Mouse (Mus musculus): ENCODE measurements around the gene Krtap24-1. TPM values are rescaled to one million over a fixed set of nuclear protein-coding genes. Genes with fewer than 3 reads are reported as not detected.

The Krtap24-1 gene
- polyA plus RNA-seq, 1 experiment from 2014 or later, result not detected

- H3K27me3 ChIP-seq (ENCODE audit: control insufficient read depth, insufficient read depth, low read length), result no peaks in the 10 kb centered on the region
- no peak overlapping the region for H3K4me3 ChIP-seq (ENCODE audit: low read depth, low read length)
- no peaks in the 10 kb centered on the region for H3K9me3 ChIP-seq (ENCODE audit: control insufficient read depth, low read length)
- no peak overlapping the region for H3K4me2 ChIP-seq (ENCODE audit: low read depth, low read length)
- H3K9ac ChIP-seq (replicated peaks; ENCODE audit: low read depth, low read length), result no peak overlapping the region
- no peaks in the 10 kb centered on the region for H3K4me1 ChIP-seq (ENCODE audit: control insufficient read depth, insufficient read depth, low read length)
- 83% methylated on average over 5 of the region's 5 CpGs for WGBS
- ATAC-seq (ENCODE audit: low read depth), result no peak
- H3K27ac ChIP-seq (ENCODE audit: low read depth, low read length), result no peak overlapping the region
- H3K36me3 ChIP-seq (ENCODE audit: control insufficient read depth, insufficient read depth, low read length), result no peaks in the 10 kb centered on the region
These were observed 39.1 kb downstream of the Krtap24-1 start for GRCm38 (mm10) chr16:88572904-88573404.

GRCm38 (mm10) chr16:88570136-88570535, 41.9 kb downstream of the Krtap24-1 start:
- Histone ChIP-seq H3K36me3 (ENCODE audit: control insufficient read depth, insufficient read depth, low read length) (no peaks in the 10 kb centered on the region), H3K9ac (replicated peaks; ENCODE audit: low read depth, low read length) (no peak overlapping the region), H3K27ac (ENCODE audit: low read depth, low read length) (no peak overlapping the region), H3K4me3 (ENCODE audit: low read depth, low read length) (no peak overlapping the region), H3K9me3 (ENCODE audit: control insufficient read depth, low read length) (no peaks in the 10 kb centered on the region), H3K27me3 (ENCODE audit: control insufficient read depth, insufficient read depth, low read length) (no peaks in the 10 kb centered on the region), H3K4me2 (ENCODE audit: low read depth, low read length) (no peak overlapping the region), H3K4me1 (ENCODE audit: control insufficient read depth, insufficient read depth, low read length) (no peaks in the 10 kb centered on the region)
- ATAC-seq (ENCODE audit: low read depth), result no peak

- WGBS, result 92% methylated on average over 3 of the region's 3 CpGs
- no peaks in the 10 kb centered on the region for H3K36me3 ChIP-seq (ENCODE audit: control insufficient read depth, insufficient read depth, low read length)
- no peak overlapping the region for H3K27ac ChIP-seq (ENCODE audit: low read depth, low read length)
- no peaks in the 10 kb centered on the region for H3K9me3 ChIP-seq (ENCODE audit: control insufficient read depth, low read length)
- no peak overlapping the region for H3K4me3 ChIP-seq (ENCODE audit: low read depth, low read length)
- H3K4me1 ChIP-seq (ENCODE audit: control insufficient read depth, insufficient read depth, low read length), result no peaks in the 10 kb centered on the region
- no peak for ATAC-seq (ENCODE audit: low read depth)
- H3K4me2 ChIP-seq (ENCODE audit: low read depth, low read length), result no peak overlapping the region
- no peaks in the 10 kb centered on the region for H3K27me3 ChIP-seq (ENCODE audit: control insufficient read depth, insufficient read depth, low read length)
- no peak overlapping the region for H3K9ac ChIP-seq (replicated peaks; ENCODE audit: low read depth, low read length)
These were observed 42.3 kb downstream of the Krtap24-1 start for GRCm38 (mm10) chr16:88569732-88570131.

- Histone ChIP-seq H3K27me3 (ENCODE audit: control insufficient read depth, insufficient read depth, low read length) (no peaks in the 10 kb centered on the region), H3K36me3 (ENCODE audit: control insufficient read depth, insufficient read depth, low read length) (no peaks in the 10 kb centered on the region), H3K4me2 (ENCODE audit: low read depth, low read length) (no peak overlapping the region), H3K4me3 (ENCODE audit: low read depth, low read length) (no peak overlapping the region), H3K9me3 (ENCODE audit: control insufficient read depth, low read length) (no peaks in the 10 kb centered on the region), H3K27ac (ENCODE audit: low read depth, low read length) (no peak overlapping the region), H3K4me1 (ENCODE audit: control insufficient read depth, insufficient read depth, low read length) (no peaks in the 10 kb centered on the region), H3K9ac (replicated peaks; ENCODE audit: low read depth, low read length) (no peak overlapping the region)
- ATAC-seq (ENCODE audit: low read depth), result no peak
- WGBS, result 68% methylated on average over 1 of the region's 1 CpGs
These were observed 43.0 kb downstream of the Krtap24-1 start for GRCm38 (mm10) chr16:88569096-88569495.

- 90% methylated on average over 6 of the region's 6 CpGs for WGBS
- Histone ChIP-seq H3K4me3 (ENCODE audit: low read depth, low read length) (no peak within 1 kb of the TSS), H3K4me2 (ENCODE audit: low read depth, low read length) (no peak within 1 kb of the TSS), H3K9ac (replicated peaks; ENCODE audit: low read depth, low read length) (no peak within 1 kb of the TSS), H3K36me3 (ENCODE audit: control insufficient read depth, insufficient read depth, low read length) (no peaks in the 10 kb centered on the region), H3K27ac (ENCODE audit: low read depth, low read length) (no peak within 1 kb of the TSS), H3K4me1 (ENCODE audit: control insufficient read depth, insufficient read depth, low read length) (no peaks in the 10 kb centered on the region), H3K27me3 (ENCODE audit: control insufficient read depth, insufficient read depth, low read length) (no peaks in the 10 kb centered on the region), H3K9me3 (ENCODE audit: control insufficient read depth, low read length) (no peaks in the 10 kb centered on the region)
- no peak for ATAC-seq (ENCODE audit: low read depth)
These were observed 48.8 kb downstream of the Krtap24-1 start, which contains the start of gene Cldn8 for GRCm38 (mm10) chr16:88563045-88563913. Cldn8 (minus strand) TSS chr16:88563183.

- Histone ChIP-seq H3K4me3 (ENCODE audit: low read depth, low read length) (no peak overlapping the region), H3K4me2 (ENCODE audit: low read depth, low read length) (no peak overlapping the region), H3K36me3 (ENCODE audit: control insufficient read depth, insufficient read depth, low read length) (no peaks in the 10 kb centered on the region), H3K9ac (replicated peaks; ENCODE audit: low read depth, low read length) (no peak overlapping the region), H3K27ac (ENCODE audit: low read depth, low read length) (no peak overlapping the region), H3K4me1 (ENCODE audit: control insufficient read depth, insufficient read depth, low read length) (no peaks in the 10 kb centered on the region), H3K9me3 (ENCODE audit: control insufficient read depth, low read length) (no peaks in the 10 kb centered on the region), H3K27me3 (ENCODE audit: control insufficient read depth, insufficient read depth, low read length) (no peaks in the 10 kb centered on the region)
- no peak for ATAC-seq (ENCODE audit: low read depth)
- 58% methylated on average over 6 of the region's 6 CpGs for WGBS
These were observed 50.4 kb downstream of the Krtap24-1 start for GRCm38 (mm10) chr16:88561617-88562164.

Other genes starting within 250 kb of the Krtap24-1 start
- gene Cldn17, start 105.3 kb downstream of the Krtap24-1 start, polyA plus RNA-seq (2014; fragmentation: Nextera tagmentation; extraction: Ambion mirVana), result not detected in 2 replicates
- gene Cldn8, start 49.1 kb downstream of the Krtap24-1 start, polyA plus RNA-seq (2014; fragmentation: Nextera tagmentation; extraction: Ambion mirVana), result not detected in 2 replicates
- gene 2310079G19Rik, start 15.4 kb upstream of the Krtap24-1 start, polyA plus RNA-seq (2014; fragmentation: Nextera tagmentation; extraction: Ambion mirVana), result not detected in 2 replicates
- not detected in 2 replicates for gene Krtap26-1, start 35.5 kb upstream of the Krtap24-1 start, polyA plus RNA-seq (2014; fragmentation: Nextera tagmentation; extraction: Ambion mirVana)
- gene Krtap27-1, start 59.4 kb upstream of the Krtap24-1 start, polyA plus RNA-seq (2014; fragmentation: Nextera tagmentation; extraction: Ambion mirVana), result not detected in 2 replicates
- gene 2310061N02Rik, start 95.7 kb upstream of the Krtap24-1 start, polyA plus RNA-seq (2014; fragmentation: Nextera tagmentation; extraction: Ambion mirVana), result not detected in 2 replicates
- not detected in 2 replicates for gene Krtap13-1, start 116.6 kb upstream of the Krtap24-1 start, polyA plus RNA-seq (2014; fragmentation: Nextera tagmentation; extraction: Ambion mirVana)
- not detected in 2 replicates for gene Krtap13, start 139.4 kb upstream of the Krtap24-1 start, polyA plus RNA-seq (2014; fragmentation: Nextera tagmentation; extraction: Ambion mirVana)
- not detected in 2 replicates for gene 2310034C09Rik, start 146.6 kb upstream of the Krtap24-1 start, polyA plus RNA-seq (2014; fragmentation: Nextera tagmentation; extraction: Ambion mirVana)
- not detected in 2 replicates for gene 2310057N15Rik, start 161.9 kb upstream of the Krtap24-1 start, polyA plus RNA-seq (2014; fragmentation: Nextera tagmentation; extraction: Ambion mirVana)
- gene Gm5965, start 165.6 kb upstream of the Krtap24-1 start, polyA plus RNA-seq (2014; fragmentation: Nextera tagmentation; extraction: Ambion mirVana), result not detected in 2 replicates
- not detected in 2 replicates for gene Gm20741, start 199.9 kb upstream of the Krtap24-1 start, polyA plus RNA-seq (2014; fragmentation: Nextera tagmentation; extraction: Ambion mirVana)
- gene Krtap15, start 207.9 kb upstream of the Krtap24-1 start, polyA plus RNA-seq (2014; fragmentation: Nextera tagmentation; extraction: Ambion mirVana), result not detected in 2 replicates
- gene Krtap14, start 213.9 kb upstream of the Krtap24-1 start, polyA plus RNA-seq (2014; fragmentation: Nextera tagmentation; extraction: Ambion mirVana), result not detected in 2 replicates